Mouse (Mus musculus): ENCODE results near the gene Dnajb3. TPM values are rescaled to one million over a fixed set of nuclear protein-coding genes. Genes with fewer than 3 reads are reported as not detected.

The Dnajb3 gene
- total RNA-seq, 2 experiments from 2014 or later: 3.2 to 5.4 TPM

Other genes starting within 250 kb of the Dnajb3 start
- gene Usp40, start 197.2 kb downstream of the Dnajb3 start, total RNA-seq (2021): 10 to 100 TPM; 23.0 to 24.6 TPM
- gene Ugt1a10, start 150.4 kb downstream of the Dnajb3 start, total RNA-seq (2021): not detected
- gene Ugt1a9, start 135.0 kb downstream of the Dnajb3 start, total RNA-seq (2021): not detected
- gene Ugt1a8, start 118.0 kb downstream of the Dnajb3 start, total RNA-seq (2021): not detected
- gene Ugt1a7c, start 110.7 kb downstream of the Dnajb3 start, total RNA-seq (2021): 1 to 10 TPM; 1.3 TPM
- gene Ugt1a6b, start 102.5 kb downstream of the Dnajb3 start, total RNA-seq (2021): under 1 TPM in 1 of 2 experiments, not detected in 1; 0.42 TPM
- gene Ugt1a6a, start 71.0 kb downstream of the Dnajb3 start, total RNA-seq (2021): under 1 TPM in 1 of 2 experiments, not detected in 1; 0.46 TPM
- gene Ugt1a5, start 39.8 kb downstream of the Dnajb3 start, total RNA-seq (2021): not detected
- not detected for gene Ugt1a2, start 5.2 kb downstream of the Dnajb3 start, total RNA-seq (2021)
- gene Ugt1a1, start 6.2 kb upstream of the Dnajb3 start, total RNA-seq (2021): not detected
- gene Mroh2a, start 21.2 kb upstream of the Dnajb3 start, total RNA-seq (2021): under 1 TPM; 0.07 to 0.87 TPM
- gene Hjurp, start 71.9 kb upstream of the Dnajb3 start, total RNA-seq (2021): 10 to 100 TPM; 44.8 to 49.1 TPM
- under 1 TPM; 0.51 to 0.71 TPM for gene Trpm8, start 71.9 kb upstream of the Dnajb3 start, total RNA-seq (2021)
- gene Spp2, start 201.2 kb upstream of the Dnajb3 start, total RNA-seq (2021): under 1 TPM in 1 of 2 experiments, not detected in 1; 0.54 TPM

All from layer of hippocampus, postnatal 10 days (tissue).